Mouse (Mus musculus) adrenal gland (tissue): ENCODE results near the gene Ap2a1.

Experiments
- intact Hi-C: fragments of 180-260 bp; cut with DNase I; formaldehyde crosslinking; loops from one replicate; pipeline ENCODE4 v1.15.1; 2025

Gene Ap2a1

DNA sequence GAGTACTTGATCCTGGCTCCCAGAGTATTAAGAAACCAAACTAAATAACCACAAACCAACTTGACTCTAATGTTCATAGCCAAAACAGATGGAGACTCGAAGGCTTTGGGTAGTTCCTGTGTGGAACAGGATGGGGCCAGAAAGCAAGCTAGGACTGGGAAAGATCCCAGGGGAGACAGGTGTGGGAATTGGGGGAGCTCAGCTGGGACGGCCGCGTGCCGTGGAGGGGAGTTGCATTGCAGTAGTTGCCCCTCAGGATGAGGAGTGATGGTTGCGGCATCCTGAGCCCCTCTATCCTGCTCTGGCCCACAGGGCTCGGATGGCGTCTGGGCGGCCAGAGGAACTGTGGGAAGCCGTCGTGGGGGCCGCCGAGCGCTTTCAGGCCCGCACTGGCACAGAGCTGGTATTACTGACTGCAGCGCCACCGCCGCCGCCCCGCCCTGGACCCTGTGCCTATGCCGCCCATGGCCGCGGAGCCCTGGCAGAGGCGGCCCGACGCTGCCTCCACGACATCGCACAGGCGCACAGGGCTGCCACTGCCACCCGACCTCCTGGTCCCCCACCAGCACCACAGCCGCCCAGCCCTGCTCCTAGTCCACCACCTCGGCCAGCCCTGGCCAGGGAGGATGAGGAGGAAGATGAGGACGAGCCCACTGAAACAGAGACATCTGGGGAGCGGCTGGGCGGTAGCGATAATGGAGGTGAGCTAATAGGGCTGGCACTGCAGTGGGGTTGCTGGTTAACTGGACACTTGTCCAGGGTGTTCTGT lies 76.9 kb downstream of the Ap2a1 start:
- intact Hi-C loops: no loop called here

DNA sequence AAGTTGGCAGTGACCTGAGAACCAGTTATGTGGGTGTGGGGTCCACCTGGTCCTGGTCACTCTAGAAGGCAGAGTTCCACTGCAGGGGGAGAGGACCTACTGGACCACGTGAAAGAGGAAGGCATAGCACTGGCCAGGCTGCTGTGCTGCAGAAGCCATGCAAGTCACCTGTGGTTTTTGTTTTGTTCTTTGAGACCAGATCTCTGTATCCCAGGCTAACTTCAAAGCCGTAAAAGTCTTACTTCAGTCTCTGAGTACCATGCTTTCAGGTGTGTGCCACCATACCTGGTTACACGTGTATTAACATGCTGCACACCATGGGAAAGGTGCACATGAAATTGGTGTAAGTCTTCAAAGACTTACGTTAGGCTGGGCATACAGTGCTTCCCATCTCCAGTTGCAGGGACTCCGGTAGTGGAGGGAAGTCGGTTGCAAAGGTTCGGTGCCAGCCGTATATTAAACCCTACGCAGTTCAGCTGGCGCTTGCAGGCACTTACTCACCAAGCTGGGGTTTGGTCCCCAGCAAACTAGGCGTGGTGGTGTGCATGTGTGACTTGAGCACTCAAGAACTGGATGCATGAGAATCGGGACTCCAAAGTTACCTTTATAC lies 77.6 kb downstream of the Ap2a1 start:
- intact Hi-C loops: no loop called here

DNA sequence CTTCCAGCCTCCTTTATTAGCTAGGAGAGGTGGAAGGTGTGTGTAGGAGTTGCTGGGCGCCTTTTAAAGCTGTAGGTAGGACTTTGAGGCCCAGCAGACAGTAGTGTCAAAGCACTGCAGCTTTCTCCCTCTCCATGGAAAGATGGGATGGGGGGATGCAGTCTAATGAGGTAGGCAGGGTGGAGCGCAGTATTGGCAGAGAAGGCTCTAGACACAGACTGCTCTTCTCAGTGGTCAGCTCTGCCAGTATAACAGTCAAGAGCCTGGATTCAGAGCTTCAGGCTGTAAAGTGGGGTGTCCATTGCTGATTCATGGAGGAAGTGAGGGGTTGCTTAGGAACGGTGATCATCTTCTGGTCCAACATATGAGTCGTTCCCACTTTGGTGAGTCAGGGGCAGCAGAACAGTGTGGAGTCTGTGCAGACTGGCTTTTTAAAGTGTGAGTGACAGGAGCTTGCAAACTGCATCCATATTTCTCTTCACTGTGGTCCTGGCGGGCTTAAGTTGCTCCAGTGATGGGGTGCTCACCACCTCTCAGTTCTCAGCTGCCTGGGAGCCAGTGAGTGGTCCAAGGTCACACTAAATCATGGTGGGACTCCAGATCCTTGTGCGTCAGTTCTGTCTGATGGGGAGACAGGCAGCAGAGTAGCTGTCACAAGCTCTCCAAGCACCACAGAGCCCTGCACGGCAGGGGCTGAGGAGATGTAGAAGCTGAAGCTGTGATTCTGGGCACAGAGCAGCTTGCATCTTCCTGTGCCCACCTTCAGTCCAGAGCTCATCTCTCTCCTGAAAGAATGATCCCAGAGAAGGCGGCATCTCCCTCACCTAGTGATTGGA lies 78.3 kb downstream of the Ap2a1 start:
- intact Hi-C loops: no loop called here
